Mouse (Mus musculus): ENCODE results near the gene Tex12. TPM values are rescaled to one million over a fixed set of nuclear protein-coding genes. Genes with fewer than 3 reads are reported as not detected.

Gene Tex12
- polyA plus RNA-seq (2015; fragmentation: Nextera tagmentation; extraction: Ambion mirVana) = 0.24 and 0.28 TPM in 2 replicates

DNA sequence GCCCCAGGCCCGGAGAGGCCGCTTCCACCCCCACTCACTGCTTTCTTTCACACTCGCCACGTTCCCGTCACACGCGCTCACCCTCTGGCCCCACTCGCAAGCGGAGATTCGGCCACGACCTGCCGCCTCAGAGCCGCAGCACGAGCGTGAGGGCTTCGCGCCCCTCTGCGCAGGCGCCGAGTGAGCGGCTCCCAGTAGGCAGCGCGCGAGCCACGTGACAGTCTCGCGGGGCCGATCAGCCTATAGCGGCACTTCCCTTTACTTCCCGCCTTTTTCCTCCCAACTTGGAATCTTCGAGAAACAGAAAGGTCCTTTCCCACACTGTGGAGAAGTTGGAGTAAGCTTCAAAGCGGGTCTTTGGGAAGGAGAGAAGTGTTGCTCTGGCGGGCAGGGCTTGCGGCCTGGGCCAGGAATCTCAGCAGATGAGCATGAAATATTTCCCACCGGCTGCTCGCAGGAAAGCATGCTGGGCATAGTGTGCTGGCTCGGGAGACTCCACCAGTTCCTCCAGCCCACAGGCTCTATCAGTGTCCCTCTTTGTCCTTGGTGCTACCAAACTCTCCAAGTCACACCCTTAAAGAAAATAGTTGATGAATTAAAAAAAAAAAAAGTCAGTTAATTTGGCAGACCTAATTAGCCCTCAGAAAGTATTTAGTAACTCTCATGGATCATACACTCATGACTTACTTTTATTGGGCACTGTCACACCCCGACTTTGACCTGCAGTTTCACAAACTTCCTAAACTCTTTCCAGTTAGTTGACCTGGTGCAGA is at the start of gene Tex12:
Gene Tex12, minus strand, starts transcription at position 181 of the 773 bp plus-strand sequence.
- H3K9ac ChIP-seq (ENCODE audit: low read depth, low read length) = no peak within 1 kb of the TSS
- no peaks in the 10 kb centered on the region for H3K27me3 ChIP-seq (ENCODE audit: control insufficient read depth, insufficient read depth, low read depth, low read length)
- H3K4me1 ChIP-seq (ENCODE audit: control insufficient read depth, insufficient read depth, low read length) = no peaks in the 10 kb centered on the region
- H3K27ac ChIP-seq (ENCODE audit: low read length) = no peak within 1 kb of the TSS
- no peak within 1 kb of the TSS for H3K4me3 ChIP-seq (ENCODE audit: low read depth, low read length)
- no peak within 1 kb of the TSS for H3K4me2 ChIP-seq (ENCODE audit: low read length)
- no peaks in the 10 kb centered on the region for H3K36me3 ChIP-seq (ENCODE audit: control insufficient read depth, insufficient read depth, low read length)
- ATAC-seq = no peak
- WGBS = 91% methylated on average over 38 of the region's 38 CpGs
- no peaks in the 10 kb centered on the region for H3K9me3 ChIP-seq (replicated peaks; ENCODE audit: control insufficient read depth, low read length, poor library complexity, severe bottlenecking)

GRCm38 (mm10) chr9:50604338-50604737 is 43.2 kb upstream of the Tex12 start:
- H3K36me3 ChIP-seq (ENCODE audit: control insufficient read depth, insufficient read depth, low read length) = peaks cover 11% of the 10 kb centered on the region
- H3K4me1 ChIP-seq (ENCODE audit: control insufficient read depth, insufficient read depth, low read length) = peaks cover 26% of the 10 kb centered on the region
- 6% methylated on average over 6 of the region's 6 CpGs for WGBS
- H3K27me3 ChIP-seq (ENCODE audit: control insufficient read depth, insufficient read depth, low read depth, low read length) = no peaks in the 10 kb centered on the region
- peak overlapping the region; percentile 94 for H3K4me2 ChIP-seq (ENCODE audit: low read length)
- H3K27ac ChIP-seq (ENCODE audit: low read length) = peak overlapping the region; percentile 85
- H3K4me3 ChIP-seq (ENCODE audit: low read depth, low read length) = peak overlapping the region; percentile 76
- H3K9ac ChIP-seq (ENCODE audit: low read depth, low read length) = peak overlapping the region; percentile 89
- ATAC-seq = no peak
- H3K9me3 ChIP-seq (replicated peaks; ENCODE audit: control insufficient read depth, low read length, poor library complexity, severe bottlenecking) = no peaks in the 10 kb centered on the region

DNA sequence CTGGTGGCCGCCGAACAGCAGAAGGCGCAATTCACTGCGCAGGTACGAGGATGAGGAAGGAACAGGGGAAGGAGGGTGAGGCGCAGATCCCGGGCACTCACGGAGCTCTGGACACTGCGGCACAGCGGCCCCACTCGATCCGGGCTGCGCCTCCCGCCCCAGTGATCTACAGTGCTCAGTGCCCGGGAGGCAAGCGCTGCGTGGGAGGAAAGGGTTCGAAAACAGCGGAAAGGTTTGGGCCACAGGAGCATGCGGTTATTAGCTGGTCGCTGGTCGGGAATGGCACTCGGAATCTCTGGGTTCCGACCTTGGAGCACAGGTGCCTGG is 42.8 kb upstream of the Tex12 start:
- peaks cover 11% of the 10 kb centered on the region for H3K36me3 ChIP-seq (ENCODE audit: control insufficient read depth, insufficient read depth, low read length)
- peak overlapping the region; percentile 89 for H3K9ac ChIP-seq (ENCODE audit: low read depth, low read length)
- H3K27me3 ChIP-seq (ENCODE audit: control insufficient read depth, insufficient read depth, low read depth, low read length) = no peaks in the 10 kb centered on the region
- H3K27ac ChIP-seq (ENCODE audit: low read length) = peak overlapping the region; percentile 85
- WGBS = under 1% methylated on average over 24 of the region's 24 CpGs
- peak overlapping the region; percentile 76 for H3K4me3 ChIP-seq (ENCODE audit: low read depth, low read length)
- peaks cover 26% of the 10 kb centered on the region for H3K4me1 ChIP-seq (ENCODE audit: control insufficient read depth, insufficient read depth, low read length)
- H3K9me3 ChIP-seq (replicated peaks; ENCODE audit: control insufficient read depth, low read length, poor library complexity, severe bottlenecking) = no peaks in the 10 kb centered on the region
- H3K4me2 ChIP-seq (ENCODE audit: low read length) = peak overlapping the region; percentile 94
- ATAC-seq = peak; percentile 90

DNA sequence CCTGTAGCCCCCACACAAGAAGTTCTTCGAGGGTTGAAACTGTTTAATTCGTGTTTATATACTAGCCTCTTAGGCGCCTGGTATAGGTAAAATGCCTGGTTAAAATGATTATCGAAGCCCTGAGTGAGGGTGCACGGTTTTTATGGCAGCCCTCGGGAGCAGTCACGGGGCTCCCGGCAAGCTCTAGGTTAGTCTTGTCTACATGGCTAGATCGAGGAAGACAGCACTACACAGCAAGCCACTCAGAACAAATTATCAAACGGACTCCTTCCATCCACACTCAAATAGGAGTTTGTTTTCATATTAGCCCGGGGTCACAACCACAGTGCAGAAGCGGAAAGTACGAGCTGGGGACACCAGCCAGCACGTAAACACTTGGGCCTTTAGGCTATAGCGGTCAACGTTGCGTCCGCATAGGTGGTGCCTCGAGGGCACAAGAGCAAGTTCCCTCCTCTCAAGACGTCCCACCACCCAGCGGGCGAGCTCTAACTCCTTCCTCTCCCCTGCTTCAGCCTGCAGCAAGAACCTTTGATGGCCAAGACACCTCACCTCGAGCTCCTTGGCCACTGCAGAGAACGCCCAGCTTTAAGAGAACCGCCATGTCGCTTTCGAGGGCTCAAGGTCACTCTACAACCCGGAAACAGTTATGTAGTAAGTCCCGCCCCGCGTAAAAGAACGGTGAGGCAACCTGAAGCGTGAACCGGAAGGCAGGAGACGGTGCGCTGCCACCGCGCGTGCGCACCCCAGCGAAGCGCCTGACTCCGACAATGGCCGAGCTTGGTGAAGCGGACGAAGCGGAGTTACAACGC is 42.3 kb upstream of the Tex12 start, which contains the start of the genes Sdhd and Timm8b:
Gene Sdhd, minus strand, starts transcription at position 624 of the 809 bp plus-strand sequence.
Gene Timm8b, plus strand, starts transcription at position 722 of the 809 bp plus-strand sequence.
- under 1% methylated on average over 48 of the region's 48 CpGs for WGBS
- H3K9me3 ChIP-seq (replicated peaks; ENCODE audit: control insufficient read depth, low read length, poor library complexity, severe bottlenecking) = no peaks in the 10 kb centered on the region
- H3K27ac ChIP-seq (ENCODE audit: low read length) = peak within 1 kb of the TSS; percentile 85
- peak; percentile 99 for ATAC-seq
- H3K4me3 ChIP-seq (ENCODE audit: low read depth, low read length) = peak within 1 kb of the TSS; percentile 76
- H3K4me2 ChIP-seq (ENCODE audit: low read length) = peak within 1 kb of the TSS; percentile 94
- H3K27me3 ChIP-seq (ENCODE audit: control insufficient read depth, insufficient read depth, low read depth, low read length) = no peaks in the 10 kb centered on the region
- H3K4me1 ChIP-seq (ENCODE audit: control insufficient read depth, insufficient read depth, low read length) = peaks cover 26% of the 10 kb centered on the region
- H3K9ac ChIP-seq (ENCODE audit: low read depth, low read length) = peak within 1 kb of the TSS; percentile 89
- peaks cover 16% of the 10 kb centered on the region for H3K36me3 ChIP-seq (ENCODE audit: control insufficient read depth, insufficient read depth, low read length)

GRCm38 (mm10) chr9:50602055-50602845 is 41.1 kb upstream of the Tex12 start:
- 92% methylated on average over 7 of the region's 7 CpGs for WGBS
- peak overlapping the region; percentile 76; the same call in 1 of the 2 replicates for H3K4me3 ChIP-seq (ENCODE audit: low read depth, low read length)
- H3K4me1 ChIP-seq (ENCODE audit: control insufficient read depth, insufficient read depth, low read length) = peaks cover 26% of the 10 kb centered on the region
- H3K36me3 ChIP-seq (ENCODE audit: control insufficient read depth, insufficient read depth, low read length) = peaks cover 17% of the 10 kb centered on the region
- H3K27me3 ChIP-seq (ENCODE audit: control insufficient read depth, insufficient read depth, low read depth, low read length) = no peaks in the 10 kb centered on the region
- H3K9ac ChIP-seq (ENCODE audit: low read depth, low read length) = no peak overlapping the region
- no peak overlapping the region for H3K27ac ChIP-seq (ENCODE audit: low read length)
- peak overlapping the region; percentile 94 for H3K4me2 ChIP-seq (ENCODE audit: low read length)
- H3K9me3 ChIP-seq (replicated peaks; ENCODE audit: control insufficient read depth, low read length, poor library complexity, severe bottlenecking) = no peaks in the 10 kb centered on the region
- no peak for ATAC-seq

DNA sequence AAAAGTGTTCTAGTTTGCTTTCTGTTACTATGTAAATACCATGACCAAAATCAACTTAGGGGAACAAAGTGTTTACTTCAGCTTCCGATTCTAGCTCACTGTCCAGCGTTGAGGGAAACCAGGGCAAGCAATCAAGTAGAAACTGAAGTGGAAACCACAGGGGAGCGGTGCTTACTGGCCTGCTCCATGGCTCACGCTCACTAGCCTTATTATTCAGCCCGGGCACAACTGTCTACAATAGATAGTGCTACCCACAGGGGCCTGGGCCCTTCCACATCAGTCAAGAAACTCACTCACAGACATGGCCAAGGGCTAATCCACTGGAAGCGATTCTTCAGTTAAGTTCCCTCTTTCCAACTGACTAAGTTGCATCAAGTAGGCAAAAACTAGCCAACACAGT is 40.4 kb upstream of the Tex12 start:
- peaks cover 23% of the 10 kb centered on the region for H3K36me3 ChIP-seq (ENCODE audit: control insufficient read depth, insufficient read depth, low read length)
- no peak overlapping the region for H3K4me3 ChIP-seq (ENCODE audit: low read depth, low read length)
- ATAC-seq = no peak
- no peak overlapping the region for H3K27ac ChIP-seq (ENCODE audit: low read length)
- no peaks in the 10 kb centered on the region for H3K27me3 ChIP-seq (ENCODE audit: control insufficient read depth, insufficient read depth, low read depth, low read length)
- no peak overlapping the region for H3K9ac ChIP-seq (ENCODE audit: low read depth, low read length)
- WGBS = 86% methylated on average over 6 of the region's 6 CpGs
- H3K9me3 ChIP-seq (replicated peaks; ENCODE audit: control insufficient read depth, low read length, poor library complexity, severe bottlenecking) = no peaks in the 10 kb centered on the region
- H3K4me1 ChIP-seq (ENCODE audit: control insufficient read depth, insufficient read depth, low read length) = peaks cover 26% of the 10 kb centered on the region
- no peak overlapping the region for H3K4me2 ChIP-seq (ENCODE audit: low read length)

DNA sequence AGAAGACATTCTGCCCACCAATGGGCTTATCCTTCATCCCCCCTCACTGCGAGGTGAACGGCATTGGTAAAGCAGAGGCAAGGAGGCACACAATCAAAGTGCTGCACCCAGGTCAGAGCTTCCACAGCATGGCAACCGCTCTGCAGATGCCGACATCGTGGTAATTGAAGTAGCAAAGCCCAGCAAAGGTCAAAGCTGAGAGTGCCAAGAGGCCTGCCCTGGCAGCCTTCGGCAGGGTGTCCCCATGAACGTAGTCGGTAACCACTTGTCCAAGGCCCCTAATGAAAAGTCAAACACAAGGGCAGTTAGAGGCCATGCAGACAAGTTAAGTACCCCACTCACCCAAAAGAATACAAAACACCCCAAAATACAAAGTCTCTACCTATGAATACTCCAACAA is 35.8 kb upstream of the Tex12 start:
- H3K4me2 ChIP-seq (ENCODE audit: low read length) = no peak overlapping the region

GRCm38 (mm10) chr9:50594794-50595417 is 33.8 kb upstream of the Tex12 start:
- Histone ChIP-seq H3K27ac (ENCODE audit: low read length) (no peak overlapping the region), H3K36me3 (ENCODE audit: control insufficient read depth, insufficient read depth, low read length) (peaks cover 28% of the 10 kb centered on the region), H3K9ac (ENCODE audit: low read depth, low read length) (no peak overlapping the region), H3K4me2 (ENCODE audit: low read length) (no peak overlapping the region), H3K4me3 (ENCODE audit: low read depth, low read length) (no peak overlapping the region), H3K9me3 (replicated peaks; ENCODE audit: control insufficient read depth, low read length, poor library complexity, severe bottlenecking) (no peaks in the 10 kb centered on the region), H3K4me1 (ENCODE audit: control insufficient read depth, insufficient read depth, low read length) (no peaks in the 10 kb centered on the region), H3K27me3 (ENCODE audit: control insufficient read depth, insufficient read depth, low read depth, low read length) (no peaks in the 10 kb centered on the region)
- 81% methylated on average over 12 of the region's 12 CpGs for WGBS
- no peak for ATAC-seq

More for the DNA sequence above, 35.8 kb upstream of the Tex12 start:
- Histone ChIP-seq H3K27ac (ENCODE audit: low read length) (no peak overlapping the region), H3K9ac (ENCODE audit: low read depth, low read length) (no peak overlapping the region), H3K9me3 (replicated peaks; ENCODE audit: control insufficient read depth, low read length, poor library complexity, severe bottlenecking) (no peaks in the 10 kb centered on the region), H3K27me3 (ENCODE audit: control insufficient read depth, insufficient read depth, low read depth, low read length) (no peaks in the 10 kb centered on the region), H3K4me1 (ENCODE audit: control insufficient read depth, insufficient read depth, low read length) (peaks cover 5% of the 10 kb centered on the region), H3K4me3 (ENCODE audit: low read depth, low read length) (no peak overlapping the region), H3K36me3 (ENCODE audit: control insufficient read depth, insufficient read depth, low read length) (peaks cover 31% of the 10 kb centered on the region)
- no peak for ATAC-seq
- WGBS = 98% methylated on average over 8 of the region's 8 CpGs
